Mouse (Mus musculus): ENCODE results near the gene Arsg. TPM values are rescaled to one million over a fixed set of nuclear protein-coding genes. Genes with fewer than 3 reads are reported as not detected.

Gene Arsg
- polyA plus RNA-seq, 1 experiment from 2014 or later: 2.4 TPM

DNA sequence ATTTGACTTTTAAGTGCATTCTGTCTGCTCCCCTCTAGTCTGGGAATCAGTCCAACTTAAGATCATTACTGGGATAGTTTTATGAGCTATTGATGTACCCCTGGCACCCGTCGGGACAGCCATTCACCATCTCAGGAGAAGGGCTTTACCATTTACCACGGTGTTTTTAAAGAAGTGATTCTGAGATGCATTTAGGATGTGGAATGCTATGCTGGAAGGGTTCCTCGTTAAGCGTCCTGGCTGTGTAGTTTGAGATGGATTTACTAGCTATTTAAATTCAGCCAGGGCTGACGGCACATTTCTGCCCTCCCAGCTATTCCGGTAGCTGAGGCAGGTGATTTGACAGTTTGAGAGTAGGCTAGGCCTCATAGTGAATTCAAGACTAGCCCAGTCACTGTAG lies 71.3 kb downstream of the Arsg start:
- DNase-seq (ENCODE audit: low spot score): no peak

DNA sequence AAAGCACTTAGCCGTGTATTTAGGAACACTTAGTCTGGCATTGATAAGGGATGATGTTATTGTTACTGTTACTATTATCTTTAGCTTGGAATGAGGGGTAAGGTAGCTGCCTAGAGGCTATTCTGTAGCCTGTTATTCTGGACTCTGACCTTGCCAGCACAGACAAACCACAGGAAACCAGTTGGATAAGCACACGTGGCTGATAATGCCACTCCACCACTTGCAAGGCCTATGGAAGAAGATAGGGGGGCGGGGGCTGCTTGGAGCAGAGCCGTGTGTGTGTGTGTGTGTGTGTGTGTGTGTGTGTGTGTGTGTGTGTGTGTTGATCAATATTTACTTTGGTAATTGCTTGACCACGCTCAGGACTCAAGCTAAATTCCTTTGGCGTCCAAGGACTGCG lies 72.1 kb downstream of the Arsg start:
- no peak for DNase-seq (ENCODE audit: low spot score)

DNA sequence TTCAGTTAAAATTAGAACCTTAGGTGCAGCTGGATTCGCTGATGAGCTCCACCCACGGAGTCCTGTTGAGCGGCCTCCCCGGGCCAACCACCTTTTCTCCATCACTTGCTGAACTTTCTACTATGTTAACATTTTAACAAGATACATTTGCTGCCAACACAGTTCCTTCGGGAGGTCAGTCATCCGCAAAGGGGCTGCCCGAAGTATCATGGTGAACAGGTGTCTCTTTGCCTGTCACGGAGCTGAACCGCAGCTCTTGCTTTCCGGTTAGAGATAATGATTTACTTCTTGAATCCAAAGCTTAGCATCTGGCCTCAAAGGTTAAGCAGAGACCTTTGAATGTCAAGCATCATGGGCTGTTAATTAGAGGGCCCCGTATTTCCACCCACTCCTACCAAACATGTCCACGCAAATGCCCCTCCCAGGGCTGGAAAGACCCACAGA lies 72.5 kb downstream of the Arsg start:
- no peak for DNase-seq (ENCODE audit: low spot score)

DNA sequence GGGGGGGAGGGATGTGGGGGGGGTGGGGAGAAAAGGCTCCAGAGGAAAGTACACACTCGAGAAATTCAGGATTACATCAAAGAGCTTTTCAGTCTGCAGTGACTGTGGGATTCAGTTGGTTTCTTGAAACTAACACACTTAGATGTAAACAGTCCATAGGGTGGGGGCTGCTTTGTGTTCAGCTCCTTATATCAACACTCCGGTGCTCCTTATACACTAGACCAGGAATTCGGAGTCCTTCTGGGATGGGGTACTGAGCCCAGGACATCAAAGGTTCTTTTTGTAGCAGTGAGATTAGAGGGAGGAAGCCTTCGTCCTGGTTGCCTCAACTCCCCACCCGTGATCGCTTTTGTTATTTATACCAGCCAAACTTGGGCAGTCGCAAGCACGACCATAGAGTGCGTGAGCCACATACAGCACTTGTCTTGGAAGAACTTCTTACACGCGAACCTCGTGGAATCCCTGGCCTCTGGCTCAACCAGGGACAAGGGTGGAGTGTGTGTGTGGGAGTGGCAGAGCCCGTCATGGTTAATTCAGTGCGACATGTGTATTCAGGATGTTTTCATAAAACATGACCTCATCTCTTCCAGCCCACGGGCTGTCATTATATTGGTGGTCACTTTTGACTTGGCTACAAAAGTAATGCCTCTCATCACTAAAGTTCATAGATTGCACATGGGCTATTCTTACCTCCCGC lies 73.3 kb downstream of the Arsg start:
- no peak for DNase-seq (ENCODE audit: low spot score)

DNA sequence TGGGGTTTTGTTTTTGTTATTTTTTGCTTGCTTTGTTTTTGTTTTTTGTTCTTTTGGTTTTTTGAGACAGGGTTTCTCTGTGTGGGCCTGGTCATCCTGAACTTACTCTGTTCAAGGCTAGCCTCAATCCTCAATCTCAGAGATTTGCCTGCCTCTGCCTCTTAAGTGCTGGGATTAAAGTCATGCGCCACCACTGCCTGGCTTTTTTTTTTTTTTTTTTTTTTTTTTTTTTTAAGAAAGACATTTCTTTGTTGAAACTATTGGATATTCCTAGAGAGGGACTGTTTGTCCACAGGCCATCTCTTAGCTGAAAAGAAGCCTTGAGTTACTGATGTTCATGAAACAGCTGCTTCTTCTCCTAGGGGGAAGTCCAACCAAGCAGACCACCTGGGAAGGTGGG lies 74.5 kb downstream of the Arsg start:
- DNase-seq (ENCODE audit: low spot score): no peak

DNA sequence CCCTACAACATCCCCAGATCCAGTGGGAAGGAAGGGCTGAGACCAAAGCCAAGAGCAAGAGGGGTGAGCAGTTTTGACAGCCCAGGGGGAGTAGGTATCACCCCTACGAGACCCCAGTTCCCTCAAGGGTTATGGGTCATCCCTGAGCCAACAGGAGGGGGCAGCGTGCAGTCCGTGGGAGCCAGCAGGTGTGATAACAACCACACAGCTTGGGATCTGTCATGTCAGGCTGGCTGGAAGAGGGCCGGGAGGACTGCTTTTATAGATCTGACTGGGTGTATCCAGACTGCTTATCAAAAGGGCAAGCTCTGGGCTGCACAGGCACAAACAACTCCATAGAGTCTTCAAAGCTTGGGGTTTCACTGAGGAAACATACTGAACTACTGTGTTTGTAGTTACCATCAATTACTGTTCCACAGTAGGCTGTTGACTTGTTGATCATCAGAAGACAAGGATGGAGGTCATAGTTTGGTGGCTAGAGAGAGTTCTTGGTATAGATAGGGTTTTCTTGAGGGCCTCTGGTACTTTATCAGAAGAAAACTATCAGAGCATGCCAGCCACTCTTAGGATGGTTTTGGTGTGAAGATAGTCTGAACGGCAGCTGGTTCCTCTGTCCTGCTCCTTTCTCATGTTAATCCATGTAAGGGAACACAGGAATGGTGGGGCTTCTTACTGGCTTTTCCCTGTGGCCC lies 76.6 kb downstream of the Arsg start:
- DNase-seq (ENCODE audit: low spot score): no peak

DNA sequence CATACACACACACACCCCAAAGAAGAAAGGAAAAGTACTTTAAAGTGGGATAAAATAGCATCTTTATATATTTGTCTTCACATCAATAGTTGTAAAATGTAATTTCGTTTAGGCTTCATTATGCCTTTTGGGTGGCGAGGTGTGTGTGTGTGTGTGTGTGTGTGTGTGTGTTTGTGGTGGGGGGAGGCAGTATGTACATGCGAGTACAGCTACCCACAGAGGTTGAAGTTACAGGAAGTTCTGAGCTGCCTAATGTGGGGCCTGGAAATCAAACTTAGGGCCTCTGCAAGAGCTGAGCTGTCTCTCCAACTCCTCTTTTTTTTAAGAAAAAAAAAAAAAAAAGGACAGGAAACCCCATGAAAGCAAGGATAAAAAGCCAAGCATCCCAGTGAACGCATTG lies 80.7 kb downstream of the Arsg start:
- DNase-seq (ENCODE audit: low spot score): peak; percentile 42

DNA sequence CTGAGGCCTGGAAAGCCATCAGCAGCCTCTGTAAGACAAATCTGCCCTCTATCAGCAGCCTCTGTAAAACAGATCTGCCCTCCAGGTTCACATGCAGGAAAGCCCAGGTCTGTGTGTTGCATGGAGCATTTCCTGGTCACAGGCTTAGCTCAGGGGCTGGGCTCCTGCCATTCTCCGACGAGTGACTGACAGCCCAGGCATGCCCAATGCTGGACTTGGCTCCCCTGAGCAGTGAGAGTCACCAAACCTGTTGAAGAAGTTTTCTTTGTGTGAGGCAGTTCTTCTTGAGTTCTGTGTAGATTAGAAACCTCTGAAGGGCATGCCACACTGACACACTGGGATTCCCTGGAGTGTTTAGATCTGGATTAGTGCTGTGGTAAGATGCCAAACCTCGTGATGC lies 81.3 kb downstream of the Arsg start:
- no peak for DNase-seq (ENCODE audit: low spot score)

DNA sequence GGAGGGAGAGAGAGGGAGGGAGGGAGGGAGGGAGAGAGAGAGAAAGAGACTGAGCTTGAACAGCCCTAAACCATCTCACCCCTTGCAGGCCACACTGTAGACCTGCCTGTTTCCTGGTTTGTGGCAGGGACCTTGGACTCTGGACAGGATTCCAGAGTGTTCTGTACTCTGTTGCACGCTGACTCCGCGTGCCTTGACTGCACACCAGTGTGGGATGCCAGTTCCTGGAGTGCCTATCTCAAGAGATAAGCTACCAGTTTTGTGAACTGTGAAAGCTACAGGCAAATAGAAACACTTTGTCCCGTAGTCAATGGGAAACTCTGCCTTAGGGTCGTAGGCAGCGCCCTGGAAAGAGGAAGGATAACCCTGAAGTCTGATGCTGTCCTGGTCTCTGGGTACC lies 83.0 kb downstream of the Arsg start:
- DNase-seq (ENCODE audit: low spot score): no peak

DNA sequence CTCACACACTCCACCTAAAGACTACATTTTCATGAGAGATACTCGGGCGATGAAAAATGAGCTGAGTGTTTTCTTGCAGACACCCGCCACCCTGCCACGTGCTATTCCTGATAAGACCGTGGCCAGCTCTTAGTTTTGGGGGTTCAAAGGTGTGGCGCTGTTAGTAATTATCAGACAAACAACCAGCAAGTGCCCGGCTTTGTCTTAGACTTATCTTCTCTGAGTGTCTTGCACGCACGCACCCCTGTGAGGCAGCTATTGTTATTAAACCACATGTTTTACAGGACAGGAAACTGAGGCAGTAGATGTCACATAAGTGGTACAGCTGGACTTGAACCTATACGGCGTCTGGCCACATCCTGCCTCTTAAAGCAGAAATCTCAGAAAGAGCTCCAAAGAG lies 84.2 kb downstream of the Arsg start:
- no peak for DNase-seq (ENCODE audit: low spot score)

DNA sequence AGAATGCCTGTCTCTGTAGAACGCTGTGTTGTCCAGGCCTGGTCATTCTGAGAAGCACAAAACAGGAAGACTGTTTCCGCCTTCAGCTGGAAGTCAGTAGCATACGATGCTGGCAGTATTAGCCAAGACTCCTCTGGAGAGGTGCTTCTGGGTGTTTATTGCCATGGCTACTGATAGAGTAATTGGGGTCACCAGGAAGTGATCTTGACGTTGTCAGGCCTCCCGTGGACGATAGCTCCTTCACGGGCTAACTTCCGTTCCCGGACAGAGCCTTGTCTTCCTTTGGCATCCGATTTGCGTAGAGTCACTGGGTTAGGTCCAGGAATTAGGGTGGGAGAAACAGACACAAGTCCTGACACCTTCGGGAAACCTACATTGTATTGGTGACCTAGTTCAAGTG lies 86.1 kb downstream of the Arsg start:
- no peak for DNase-seq (ENCODE audit: low spot score)

DNA sequence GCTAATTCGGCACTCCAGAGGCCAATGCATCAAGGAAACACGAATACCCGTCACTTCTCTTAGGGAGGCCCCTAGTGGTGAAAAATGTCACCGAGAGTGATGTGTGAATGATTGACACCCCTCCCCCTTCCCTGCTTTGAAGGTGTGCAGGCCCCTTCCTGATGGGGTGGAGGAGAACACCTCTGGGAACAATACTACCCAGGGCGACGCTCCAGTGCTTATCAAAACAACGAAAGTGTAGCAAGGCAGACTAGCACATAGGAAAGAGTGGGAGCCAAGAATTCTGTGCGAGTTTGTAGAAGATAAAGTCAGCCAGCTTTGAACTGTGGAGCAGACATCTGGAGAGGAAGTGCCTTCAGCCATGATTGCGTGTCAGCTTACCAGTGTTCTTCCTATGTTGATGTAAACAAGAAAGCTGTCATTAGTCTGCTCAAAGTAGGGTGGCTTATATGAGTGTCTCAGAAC lies 87.7 kb downstream of the Arsg start:
- peak; percentile 89 for DNase-seq (ENCODE audit: low spot score)

DNA sequence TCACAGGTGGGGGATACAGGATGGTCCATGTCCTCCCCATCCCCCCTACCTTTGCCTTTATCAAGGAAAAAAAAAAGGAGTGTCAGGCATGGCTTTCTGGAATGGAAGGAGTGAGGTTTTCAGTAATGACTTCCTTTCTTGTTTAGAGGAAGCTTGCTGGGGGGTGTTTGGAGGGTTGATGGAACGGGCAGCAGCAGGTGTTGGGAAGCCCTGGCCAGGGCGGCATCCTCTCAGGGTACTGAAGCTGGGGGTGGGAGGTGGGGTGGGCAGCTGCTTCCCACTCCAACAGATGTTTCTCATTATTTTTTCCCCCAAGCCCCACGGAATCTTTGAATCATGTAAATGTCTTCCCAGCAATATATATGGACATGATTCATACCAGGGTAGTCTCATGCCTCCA lies 88.3 kb downstream of the Arsg start:
- no peak for DNase-seq (ENCODE audit: low spot score)

DNA sequence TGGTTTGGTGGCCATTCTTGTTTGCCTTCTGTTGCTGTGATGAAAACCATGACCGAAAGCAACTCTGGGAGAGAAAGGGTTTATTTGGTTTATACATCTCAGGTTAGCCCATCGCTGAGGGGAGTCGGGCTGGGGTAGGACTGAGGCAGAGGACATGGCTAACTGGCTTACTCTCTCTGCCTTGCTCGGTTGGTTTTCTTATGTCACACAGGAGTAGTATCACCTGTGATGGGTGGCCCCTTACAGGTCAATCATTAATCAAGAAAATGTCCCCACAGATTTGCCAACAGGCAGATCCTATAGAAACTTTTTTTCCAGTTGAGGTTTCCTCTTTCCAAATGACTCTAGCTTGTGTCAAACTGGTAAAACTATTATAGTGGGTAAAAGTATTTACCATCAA lies 90.5 kb downstream of the Arsg start:
- no peak for DNase-seq (ENCODE audit: low spot score)

DNA sequence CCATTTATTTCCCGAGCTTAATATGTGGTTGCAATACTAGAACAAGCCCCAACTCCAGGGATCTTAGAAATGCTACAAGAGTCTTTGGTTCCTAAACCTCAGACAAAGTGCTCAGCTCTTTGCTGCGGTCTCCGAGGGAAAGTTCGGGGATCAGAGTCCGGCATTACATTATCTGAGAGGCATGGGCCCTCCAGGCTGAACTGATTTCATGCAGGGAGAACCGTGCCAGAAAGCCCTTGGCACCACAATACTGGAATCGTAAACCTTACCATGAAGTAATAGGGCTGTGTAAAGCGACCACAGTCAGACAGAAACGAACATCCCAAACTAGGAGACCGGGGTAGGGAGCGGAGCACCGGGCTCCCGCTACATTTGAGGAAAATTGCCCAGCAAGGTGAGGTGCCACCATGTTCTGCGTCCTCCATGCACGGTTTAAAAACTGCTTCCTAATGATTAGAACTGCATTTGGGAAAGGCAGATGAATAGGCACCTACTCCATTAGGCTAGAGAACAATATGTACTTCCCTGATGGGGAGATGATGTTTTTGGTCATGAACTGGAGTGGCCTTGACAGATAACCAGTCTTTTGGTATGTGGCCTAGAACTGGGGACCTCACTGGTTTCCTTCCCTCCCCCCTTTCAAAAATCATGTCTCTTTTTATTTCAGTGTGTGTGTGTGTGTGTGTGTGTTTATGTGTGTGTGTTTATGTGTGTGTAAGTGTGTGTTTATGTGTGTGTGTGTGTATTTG lies 91.5 kb downstream of the Arsg start:
- no peak for DNase-seq (ENCODE audit: low spot score)

DNA sequence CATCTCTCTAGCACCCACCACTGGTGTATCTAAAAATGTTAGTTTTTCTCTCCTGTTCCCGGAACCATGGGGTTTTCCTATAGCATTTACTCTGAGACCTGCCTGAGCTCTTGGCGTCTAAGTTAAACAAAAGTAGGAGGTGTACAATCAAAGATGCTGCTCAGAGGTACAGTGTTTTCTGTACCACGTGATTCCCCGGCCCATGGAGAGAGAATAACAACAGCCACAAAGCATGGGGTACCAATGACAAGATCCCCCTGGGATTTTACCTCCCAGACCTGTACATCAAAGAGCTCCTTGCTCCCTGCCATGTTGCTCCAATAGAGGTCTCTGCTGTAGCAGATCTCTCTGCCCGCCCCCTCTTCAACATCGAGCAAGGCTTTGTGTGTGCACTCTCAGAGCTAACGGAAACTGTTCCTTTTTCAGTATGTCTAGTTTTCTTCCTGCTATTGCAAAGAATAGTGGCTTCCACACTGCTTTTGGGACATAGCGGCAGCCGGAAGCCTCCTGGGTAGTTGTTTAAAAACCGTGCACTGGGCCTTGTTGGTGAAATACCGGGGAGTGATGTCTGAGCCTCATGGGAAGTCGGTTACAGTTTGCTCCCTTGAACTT lies 95.9 kb downstream of the Arsg start:
- no peak for DNase-seq (ENCODE audit: low spot score)

DNA sequence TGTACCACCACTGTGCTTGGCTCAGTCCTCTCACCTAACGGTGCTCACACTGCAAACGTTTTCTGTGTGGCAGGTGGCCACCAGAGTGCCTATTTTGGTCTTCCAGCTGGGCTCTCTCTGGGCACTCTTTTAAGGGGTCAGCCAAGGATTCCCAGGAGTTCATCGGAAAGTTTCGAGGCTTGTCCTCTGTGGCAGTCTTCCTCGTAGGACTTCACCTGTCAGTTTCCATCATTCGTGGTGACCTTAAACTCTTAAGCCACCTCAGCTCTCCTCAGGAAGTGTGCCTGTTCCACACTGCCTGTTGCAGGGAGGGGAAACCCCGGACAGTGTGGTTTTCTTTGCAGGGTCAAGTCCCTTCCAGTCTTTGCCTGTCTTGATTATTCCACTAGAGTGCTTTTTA lies 96.6 kb downstream of the Arsg start:
- DNase-seq (ENCODE audit: low spot score): no peak

DNA sequence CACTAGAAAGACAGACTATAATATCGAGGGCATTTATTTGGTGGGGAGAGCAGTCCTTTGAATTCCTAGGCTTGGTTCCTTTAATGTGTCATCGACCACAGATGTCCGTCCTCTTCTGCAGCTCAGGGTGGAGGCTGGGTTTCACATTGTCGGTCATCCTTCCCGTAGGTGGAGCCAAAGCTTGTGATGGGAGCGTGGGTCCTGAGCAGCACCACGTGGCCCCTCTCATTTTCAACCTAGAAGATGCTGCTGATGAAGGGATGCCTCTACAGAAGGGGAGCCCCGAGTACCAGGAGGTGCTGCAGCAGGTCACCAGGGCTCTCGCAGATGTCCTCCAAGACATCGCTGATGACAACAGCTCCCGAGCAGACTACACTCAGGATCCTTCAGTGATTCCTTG lies 98.9 kb downstream of the Arsg start:
- no peak for DNase-seq (ENCODE audit: low spot score)

DNA sequence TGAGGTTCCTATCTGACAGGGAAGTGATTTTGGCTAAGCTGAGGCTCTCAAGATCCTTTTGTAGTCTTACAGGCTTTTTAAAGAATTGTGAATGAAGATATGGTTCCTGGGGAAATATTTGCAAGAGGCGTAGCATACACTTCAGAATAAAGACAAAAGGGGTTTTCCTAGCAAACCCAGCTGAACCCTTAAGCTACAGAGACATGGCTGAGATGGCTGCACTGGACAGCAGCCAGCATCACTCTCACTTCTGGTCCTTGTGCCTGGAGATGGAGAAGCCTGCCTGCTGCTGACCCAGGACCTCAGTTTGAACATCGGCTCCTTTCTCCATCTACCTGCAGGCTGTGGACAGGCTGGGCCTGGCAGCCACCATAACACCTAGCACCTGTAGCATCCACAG lies 101.4 kb downstream of the Arsg start:
- DNase-seq (ENCODE audit: low spot score): no peak

DNA sequence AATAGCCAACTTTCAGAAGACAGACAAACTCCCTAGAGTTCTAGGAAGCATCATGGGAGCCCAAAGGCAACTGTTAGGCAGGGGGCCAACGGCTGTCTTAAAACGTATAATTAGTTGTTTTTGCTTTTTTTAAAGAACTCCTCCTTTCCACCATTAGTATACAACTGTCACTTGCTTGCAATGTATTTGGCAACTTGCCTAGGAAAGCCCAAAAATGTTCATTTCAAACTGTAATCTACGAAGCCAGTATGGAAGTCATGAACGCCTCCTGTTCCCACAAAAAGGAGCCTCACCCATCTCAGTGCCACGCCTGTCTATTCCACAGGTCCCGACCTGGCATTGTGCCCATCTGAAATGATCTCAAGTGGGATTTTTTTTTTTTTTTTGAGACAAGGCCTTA lies 102.7 kb downstream of the Arsg start:
- DNase-seq (ENCODE audit: low spot score): no peak

DNA sequence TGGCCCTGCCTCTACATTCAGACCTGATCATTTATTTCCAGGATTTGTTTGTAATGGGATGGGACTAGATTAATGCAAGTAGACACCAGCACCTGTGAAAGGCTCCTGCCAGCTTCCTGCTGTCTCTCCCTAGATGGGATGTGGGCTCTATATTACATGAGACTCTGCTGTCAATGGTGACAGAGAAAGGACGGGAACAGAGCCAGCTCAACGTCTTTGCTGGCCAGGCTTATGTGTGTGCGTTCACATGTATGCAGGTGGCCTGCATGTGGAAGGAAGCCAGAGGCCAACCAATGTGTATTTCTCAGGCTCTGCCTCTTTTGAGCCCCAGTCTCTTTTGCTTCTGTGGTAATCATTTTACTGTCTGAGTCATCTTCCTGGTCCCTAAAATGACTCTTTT lies 105.4 kb downstream of the Arsg start:
- no peak for DNase-seq (ENCODE audit: low spot score)

DNA sequence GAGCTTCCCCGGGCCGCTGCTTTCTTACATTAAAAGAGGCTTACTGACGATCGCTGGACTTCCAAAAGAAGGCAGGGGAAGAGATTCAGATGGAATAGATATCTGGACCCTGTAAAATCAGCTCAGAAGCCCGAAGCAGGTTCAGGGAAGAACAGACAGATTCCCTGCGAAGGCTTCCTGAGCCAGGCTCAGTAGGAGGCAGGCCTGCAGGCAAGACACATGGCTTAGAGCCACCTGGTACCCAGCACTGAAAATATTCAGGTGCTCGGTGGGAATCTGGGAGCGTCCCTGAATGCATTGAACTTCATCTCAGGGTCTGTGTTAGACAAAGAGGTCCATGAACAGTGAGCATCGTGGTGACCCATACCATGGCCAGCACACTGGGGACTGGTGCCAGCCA lies 106.8 kb downstream of the Arsg start:
- no peak for DNase-seq (ENCODE audit: low spot score)

All from thymus, postnatal 0 days (tissue).